Mouse (Mus musculus) hindbrain, embryonic 14.5 days (tissue): Measurements from ENCODE around the gene Ube2g1. TPM values are rescaled to one million over a fixed set of nuclear protein-coding genes. Genes with fewer than 3 reads are reported as not detected.

ENCODE experiments used
- microRNA-seq: library from miRNA; unstranded; fragments of <30 nt; microRNA quantifications from one replicate; pipeline ENCODE4, GENCODE M21; 2016
- polyA plus RNA-seq: library from polyadenylated mRNA; unstranded; fragments of >200 nt; fragmentation: Nextera tagmentation; extraction: Ambion mirVana; gene quantifications from 2 replicates; pipeline ENCODE4 v1.2.1, GENCODE M21; 2014

Ube2g1 gene
- polyA plus RNA-seq, 1 experiment from 2014 or later: 92.9 TPM

Small RNAs within 50 kb of the gene (microRNA-seq; reads per million reads assigned to microRNA genes)
- not detected for gene Gm25678

Other genes starting within 250 kb of the Ube2g1 start
- 9.9 and 10.1 TPM in 2 replicates for gene Tekt1, start 244.8 kb upstream of the Ube2g1 start, polyA plus RNA-seq
- 4.6 and 4.8 TPM in 2 replicates for gene Smtnl2, start 195.6 kb upstream of the Ube2g1 start, polyA plus RNA-seq
- 0.11 TPM in 1 of 2 replicates, not detected in the other for gene Ggt6, start 171.8 kb upstream of the Ube2g1 start, polyA plus RNA-seq
- 54.1 and 63.3 TPM in 2 replicates for gene Mybbp1a, start 165.9 kb upstream of the Ube2g1 start, polyA plus RNA-seq
- 11.9 and 12.4 TPM in 2 replicates for gene Spns2, start 117.4 kb upstream of the Ube2g1 start, polyA plus RNA-seq
- gene Spns3, start 56.8 kb upstream of the Ube2g1 start, polyA plus RNA-seq: 0.11 and 0.23 TPM in 2 replicates
- 33.8 and 36.1 TPM in 2 replicates for gene Ankfy1, start 82.7 kb downstream of the Ube2g1 start, polyA plus RNA-seq
- 5.9 and 7.3 TPM in 2 replicates for gene Cyb5d2, start 188.9 kb downstream of the Ube2g1 start, polyA plus RNA-seq
- 16.4 and 18.5 TPM in 2 replicates for gene Zzef1, start 188.9 kb downstream of the Ube2g1 start, polyA plus RNA-seq